8 mouse cellular contexts compared by ENCODE assay signal in genomic region chr3:37641796-37642680, GRCm38 (mm10). TPM values are rescaled to one million over a fixed set of nuclear protein-coding genes. Genes with fewer than 3 reads are reported as not detected.
DNase-seq lines count a peak whose midpoint lies in the region; ATAC-seq and TF ChIP-seq lines count a peak whose summit lies in the region.

No protein-coding gene starts in this region.

- ATAC-seq in midbrain, embryonic 12.5 days (ENCODE audit: low FRiP score, low read depth) = no peak

- peak overlapping the region; percentile 78 for H3K9ac ChIP-seq in midbrain, embryonic 12.5 days (replicated peaks)

- peak overlapping the region; percentile 90 for H3K4me2 ChIP-seq in midbrain, embryonic 12.5 days (replicated peaks)

- H3K27ac ChIP-seq in layer of hippocampus, adult 2 months = peak overlapping the region; percentile 81
- peak overlapping the region; percentile 25; the same call in 1 of the 2 replicates for H3K27ac ChIP-seq in midbrain, embryonic 12.5 days (replicated peaks)
- no peak overlapping the region for H3K27ac ChIP-seq in thymus, adult 2 months (ENCODE audit: control insufficient read depth, insufficient read depth, low read length)

- H3K27me3 ChIP-seq in midbrain, embryonic 12.5 days = peaks cover 50% of the 10 kb centered on the region
- no peaks in the 10 kb centered on the region for H3K27me3 ChIP-seq in thymus, adult 2 months (ENCODE audit: control insufficient read depth, insufficient read depth, low read length)

- H3K36me3 ChIP-seq in midbrain, embryonic 12.5 days = peaks cover 17% of the 10 kb centered on the region; the same call in 1 of the 2 replicates
- H3K36me3 ChIP-seq in thymus, adult 2 months (ENCODE audit: control insufficient read depth, insufficient read depth, low read length) = no peaks in the 10 kb centered on the region

- no peak for TF ChIP-seq POLR2A in thymus, adult 2 months (IDR thresholded peaks at IDR 0.05; ENCODE audit: control insufficient read depth, extremely low read depth, insufficient read depth, low read length, poor library complexity)

- H3K4me1 ChIP-seq in midbrain, embryonic 12.5 days = peaks cover 20% of the 10 kb centered on the region
- H3K4me1 ChIP-seq in thymus, adult 2 months (replicated peaks; ENCODE audit: control insufficient read depth, insufficient read depth, low read length) = peaks cover 3% of the 10 kb centered on the region; the same call in 1 of the 2 replicates

- no peak for DNase-seq in layer of hippocampus, adult 2 months (ENCODE audit: low spot score in 2 of 2)
- no peak for DNase-seq in layer of hippocampus, adult 11-12 months (ENCODE audit: low spot score)
- DNase-seq in heart, adult 9 months (ENCODE audit: low spot score in 2 of 2) = peak; percentile 51 to 54
- peak; percentile 66 for DNase-seq in kidney, adult 9 months
- no peak for DNase-seq in thymus, adult 2 months
- no peak for DNase-seq in embryo, embryonic 11 days
- no peak for DNase-seq in adrenal gland, adult 18-20 months (ENCODE audit: low spot score in 2 of 2)

- peak overlapping the region; percentile 77 for H3K4me3 ChIP-seq in layer of hippocampus, adult 2 months
- peak overlapping the region; percentile 74 for H3K4me3 ChIP-seq in midbrain, embryonic 12.5 days
- no peak overlapping the region for H3K4me3 ChIP-seq in thymus, adult 2 months (ENCODE audit: control insufficient read depth, insufficient read depth, low read length)

- H3K9me3 ChIP-seq in midbrain, embryonic 12.5 days = no peaks in the 10 kb centered on the region

- no peak for TF ChIP-seq CTCF in layer of hippocampus, adult 2 months (conservative IDR thresholded peaks at IDR 0.05)
- TF ChIP-seq CTCF in thymus, adult 2 months (IDR thresholded peaks at IDR 0.05; ENCODE audit: borderline replicate concordance, control insufficient read depth, extremely low read depth, insufficient read depth, low read length, poor library complexity) = no peak

- 52% methylated on average over 20 of the region's 20 CpGs for WGBS in midbrain, embryonic 12.5 days
- WGBS in thymus, adult 2 months = 55% methylated on average over 20 of the region's 20 CpGs

RNA-seq across cellular contexts. Expression of gene Spry1, which starts 2.3 kb away (rescaled TPM):
- total RNA-seq in layer of hippocampus, adult 2 months (2021) = 10 to 100 TPM; 12.1 to 13.1 TPM
- polyA plus RNA-seq in midbrain, embryonic 12.5 days (2016; fragmentation: Nextera tagmentation; extraction: Ambion mirVana) = 7.9 and 8.3 TPM in 2 replicates
- 10.0 and 12.7 TPM in 2 replicates for polyA plus RNA-seq in thymus, adult 2 months (2012; rRNA removed)
- 10 to 100 TPM; 20.4 to 24.4 TPM for total RNA-seq in adrenal gland, adult 18-20 months (2021)

Comparison
In these comparisons a context has a peak if more than half of its experiments do, and no peak if none do; other contexts are left out.
1. DNase-seq: peak in heart, adult 9 months (2 of 2) and kidney, adult 9 months (single experiment); none in layer of hippocampus, adult 2 months (0 of 2), layer of hippocampus, adult 11-12 months (single experiment), thymus, adult 2 months (single experiment), embryo, embryonic 11 days (single experiment) and adrenal gland, adult 18-20 months (0 of 2).